Mouse (Mus musculus) MEL (cell line): ENCODE measurements around the gene Frmd5. TPM values are rescaled to one million over a fixed set of nuclear protein-coding genes. Genes with fewer than 3 reads are reported as not detected.

Experiments
- DNase-seq: peaks from one replicate; pipeline ENCODE4 v3.0.0; 2011; ENCODE audit warnings: low read depth, low spot score
- H3K27ac ChIP-seq: 2 replicates; pipeline ENCODE4 v1.5.1; 2012; ENCODE audit warnings: low read depth, mild to moderate bottlenecking, control low read depth, low read length, moderate library complexity; ENCODE audit not compliant: control insufficient read depth
- H3K27me3 ChIP-seq, 2 experiments: fragments of 150-350 bp in 1 of 2; sonication (generic) in 1 of 2; 2 replicates each; pipeline ENCODE4 v1.6.1; 2012; ENCODE audit warnings: low read length in 2 of 2, mild to moderate bottlenecking in 2 of 2, improper control_type of control experiment in 1 of 2, moderate library complexity in 1 of 2; ENCODE audit not compliant: insufficient read depth in 2 of 2, control insufficient read depth in 1 of 2
- H3K36me3 ChIP-seq, 2 experiments: 2 replicates each; pipeline ENCODE4 v1.6.1; 2012 to 2014; ENCODE audit warnings: low read length in 2 of 2, improper control_type of control experiment in 1 of 2, inconsistent platforms in 1 of 2, mild to moderate bottlenecking in 1 of 2; ENCODE audit not compliant: insufficient read depth in 2 of 2, control insufficient read depth in 1 of 2
- H3K4me1 ChIP-seq, 2 experiments: fragments of 150-350 bp in 1 of 2; sonication (generic) in 1 of 2; 2 replicates each; pipeline ENCODE4 v1.6.1; 2012; ENCODE audit warnings: low read length in 2 of 2, improper control_type of control experiment in 1 of 2, mild to moderate bottlenecking in 1 of 2; ENCODE audit not compliant: insufficient read depth in 2 of 2, control insufficient read depth in 1 of 2
- H3K4me3 ChIP-seq, 2 experiments: fragments of 150-350 bp in 1 of 2; sonication (generic) in 1 of 2; 2 replicates each; pipeline ENCODE4 v1.5.1; 2012; ENCODE audit warnings: low read depth in 2 of 2, low read length in 2 of 2, mild to moderate bottlenecking in 2 of 2, moderate library complexity in 2 of 2, control low read depth in 1 of 2, improper control_type of control experiment in 1 of 2; ENCODE audit not compliant: control insufficient read depth in 1 of 2, insufficient read depth in 1 of 2
- H3K79me2 ChIP-seq: 2 replicates; pipeline ENCODE4 v1.6.1; 2012; ENCODE audit warnings: mild to moderate bottlenecking, low read length, moderate library complexity; ENCODE audit not compliant: control insufficient read depth, poor library complexity, insufficient read depth
- H3K9ac ChIP-seq: 2 replicates; pipeline ENCODE4 v1.6.1; 2012; ENCODE audit warnings: low read depth, mild to moderate bottlenecking, control low read depth, low read length, moderate library complexity; ENCODE audit not compliant: control insufficient read depth, poor library complexity, severe bottlenecking
- H3K9me3 ChIP-seq: fragments of 150-350 bp; sonication (generic); replicated peaks from 2 replicates; pipeline ENCODE4 v1.6.1; 2012; ENCODE audit warnings: mild to moderate bottlenecking, low read length, improper control_type of control experiment, moderate library complexity; ENCODE audit not compliant: insufficient read depth
- BHLHE40 ChIP-seq: IDR thresholded peaks from 2 replicates; pipeline ENCODE4 v1.6.1; 2012; ENCODE audit warnings: low read depth, mild to moderate bottlenecking, inconsistent platforms, low read length, improper control_type of control experiment, borderline replicate concordance
- CHD1 ChIP-seq: IDR thresholded peaks from 2 replicates; pipeline ENCODE4 v1.6.1; 2012; ENCODE audit warnings: low read depth, mild to moderate bottlenecking, inconsistent platforms, low read length, improper control_type of control experiment
- CHD2 ChIP-seq: IDR thresholded peaks from 2 replicates; pipeline ENCODE4 v1.6.1; 2011; ENCODE audit warnings: low read length, improper control_type of control experiment
- CTCF ChIP-seq, 3 experiments: IDR thresholded peaks in 2 of 3; conservative IDR thresholded peaks in 1 of 3; 2 replicates each; pipeline ENCODE4 v1.5.1; 2011 to 2012; ENCODE audit warnings: low read length in 3 of 3, low read depth in 2 of 3, mild to moderate bottlenecking in 2 of 3, improper control_type of control experiment in 1 of 3, inconsistent platforms in 1 of 3, mixed read lengths in 1 of 3, moderate library complexity in 1 of 3; ENCODE audit not compliant: control insufficient read depth in 1 of 3, insufficient read depth in 1 of 3, poor library complexity in 1 of 3, severe bottlenecking in 1 of 3
- E2F4 ChIP-seq: IDR thresholded peaks from 2 replicates; pipeline ENCODE4 v1.6.1; 2011; ENCODE audit warnings: low read depth, low read length, improper control_type of control experiment, borderline replicate concordance
- EP300 ChIP-seq, 2 experiments: IDR thresholded peaks; 2 replicates each; pipeline ENCODE4 v1.6.1; 2011; ENCODE audit warnings: improper control_type of control experiment in 2 of 2, low read length in 2 of 2, low read depth in 1 of 2, mild to moderate bottlenecking in 1 of 2
- ETS1 ChIP-seq: IDR thresholded peaks from 2 replicates; pipeline ENCODE4 v1.6.1; 2012; ENCODE audit warnings: low read depth, mild to moderate bottlenecking, inconsistent platforms, low read length, improper control_type of control experiment, moderate library complexity
- GABPA ChIP-seq: IDR thresholded peaks from 2 replicates; pipeline ENCODE4 v1.6.1; 2012; ENCODE audit warnings: low read depth, mild to moderate bottlenecking, inconsistent platforms, low read length, improper control_type of control experiment, moderate library complexity
- GATA1 ChIP-seq: IDR thresholded peaks from 2 replicates; pipeline ENCODE4 v1.6.1; 2011; ENCODE audit warnings: low read depth, low read length, improper control_type of control experiment
- HCFC1 ChIP-seq: IDR thresholded peaks from 2 replicates; pipeline ENCODE4 v1.6.1; 2012; ENCODE audit warnings: low read depth, mild to moderate bottlenecking, inconsistent platforms, low read length, improper control_type of control experiment, moderate library complexity
- JUND ChIP-seq: IDR thresholded peaks from 2 replicates; pipeline ENCODE4 v1.6.1; 2011; ENCODE audit warnings: low read depth, mild to moderate bottlenecking, improper control_type of control experiment, low read length
- MAFK ChIP-seq: IDR thresholded peaks from 2 replicates; pipeline ENCODE4 v1.6.1; 2011; ENCODE audit warnings: low read depth, mild to moderate bottlenecking, low read length, improper control_type of control experiment, borderline replicate concordance
- MAX ChIP-seq: IDR thresholded peaks from 2 replicates; pipeline ENCODE4 v1.6.1; 2011; ENCODE audit warnings: low read length, improper control_type of control experiment
- MXI1 ChIP-seq: IDR thresholded peaks from 2 replicates; pipeline ENCODE4 v1.6.1; 2011; ENCODE audit warnings: mild to moderate bottlenecking, low read depth, low read length, improper control_type of control experiment
- MYB ChIP-seq: IDR thresholded peaks from 2 replicates; pipeline ENCODE4 v1.6.1; 2011; ENCODE audit warnings: mild to moderate bottlenecking, low read depth, low read length, improper control_type of control experiment
- MYC ChIP-seq: IDR thresholded peaks from 2 replicates; pipeline ENCODE4 v1.6.1; 2011; ENCODE audit warnings: low read depth, mild to moderate bottlenecking, low read length, improper control_type of control experiment, moderate library complexity
- NELFE ChIP-seq: IDR thresholded peaks from 2 replicates; pipeline ENCODE4 v1.6.1; 2011; ENCODE audit warnings: low read depth, low read length, improper control_type of control experiment
- NRF1 ChIP-seq: IDR thresholded peaks from 2 replicates; pipeline ENCODE4 v1.6.1; 2014; ENCODE audit warnings: low read depth, mild to moderate bottlenecking, inconsistent platforms, low read length, improper control_type of control experiment, moderate library complexity; ENCODE audit not compliant: poor library complexity, insufficient read depth, severe bottlenecking
- POLR2A ChIP-seq, 2 experiments: IDR thresholded peaks; 2 replicates each; pipeline ENCODE4 v1.6.1; 2011 to 2012; ENCODE audit warnings: low read length in 2 of 2, mild to moderate bottlenecking in 2 of 2, control low read depth in 1 of 2, improper control_type of control experiment in 1 of 2, low read depth in 1 of 2, moderate library complexity in 1 of 2; ENCODE audit not compliant: control insufficient read depth in 1 of 2, insufficient read depth in 1 of 2, poor library complexity in 1 of 2
- POLR2AphosphoS2 ChIP-seq: IDR thresholded peaks from 2 replicates; pipeline ENCODE4 v1.6.1; 2011; ENCODE audit warnings: low read length, improper control_type of control experiment
- POLR2AphosphoS5 ChIP-seq: IDR thresholded peaks from 2 replicates; pipeline ENCODE4 v1.6.1; 2012; ENCODE audit warnings: low read depth, borderline replicate concordance, mild to moderate bottlenecking, inconsistent platforms, low read length, moderate library complexity, mixed read lengths
- RAD21 ChIP-seq: IDR thresholded peaks from 2 replicates; pipeline ENCODE4 v1.6.1; 2011; ENCODE audit warnings: mild to moderate bottlenecking, low read depth, low read length, improper control_type of control experiment
- TAL1 ChIP-seq: IDR thresholded peaks from 2 replicates; pipeline ENCODE4 v1.6.1; 2012; ENCODE audit warnings: mild to moderate bottlenecking, inconsistent platforms, low read length, moderate library complexity, mixed read lengths
- TBP ChIP-seq: IDR thresholded peaks from 2 replicates; pipeline ENCODE4 v1.8.0; 2011; ENCODE audit warnings: low read depth, low read length, improper control_type of control experiment
- TCF12 ChIP-seq: IDR thresholded peaks from 2 replicates; pipeline ENCODE4 v1.6.1; 2014; ENCODE audit warnings: low read depth, mild to moderate bottlenecking, inconsistent platforms, low read length, improper control_type of control experiment, moderate library complexity
- UBTF ChIP-seq: IDR thresholded peaks from 2 replicates; pipeline ENCODE4 v1.6.1; 2012; ENCODE audit warnings: low read depth, mild to moderate bottlenecking, inconsistent platforms, low read length, improper control_type of control experiment, moderate library complexity, borderline replicate concordance; ENCODE audit not compliant: insufficient read depth
- USF1 ChIP-seq: IDR thresholded peaks from 2 replicates; pipeline ENCODE4 v1.6.1; 2014; ENCODE audit warnings: low read depth, mild to moderate bottlenecking, inconsistent platforms, low read length, improper control_type of control experiment, moderate library complexity
- ZC3H11A ChIP-seq: IDR thresholded peaks from 2 replicates; pipeline ENCODE4 v1.6.1; 2012; ENCODE audit warnings: low read depth, mild to moderate bottlenecking, inconsistent platforms, low read length, improper control_type of control experiment
- polyA plus RNA-seq, 2 experiments: library from polyadenylated mRNA; stranded (reverse) in 1 of 2; unstranded in 1 of 2; fragments of >175 nt in 1 of 2; fragments of >200 nt in 1 of 2; gene quantifications; 2 replicates each; pipeline versions ENCODE4 v1.2.1 to v1.2.4; 2012; ENCODE audit warnings: low replicate concordance in 2 of 2, low read depth in 1 of 2; ENCODE audit not compliant: insufficient read length in 2 of 2, insufficient read depth in 1 of 2, missing spikeins in 1 of 2
- total RNA-seq: library from RNA; depleted of rRNA; stranded (reverse); fragments of 300-350 nt; gene quantifications from 2 replicates; pipeline ENCODE4 v1.2.3, GENCODE M21; 2012

Frmd5 gene
- total and polyA plus RNA-seq, 3 experiments = 0.04 to 0.15 TPM; not detected in 1

GRCm38 (mm10) chr2:121717133-121717532 is 89.8 kb downstream of the Frmd5 start:
- H3K9me3 ChIP-seq = no peaks in the 10 kb centered on the region
- no peaks in the 10 kb centered on the region for H3K36me3 ChIP-seq
- H3K27ac ChIP-seq = no peak overlapping the region
- H3K4me3 ChIP-seq = no peak overlapping the region
- H3K79me2 ChIP-seq = no peaks in the 10 kb centered on the region
- H3K4me1 ChIP-seq = no peaks in the 10 kb centered on the region
- TF ChIP-seq POLR2AphosphoS2 = no peak
- TF ChIP-seq POLR2AphosphoS5 = no peak
- TF ChIP-seq EP300 (IDR thresholded peaks at IDR 0.05; ENCODE audit: low read depth in 1 of 2, low read length in 2 of 2) = no peak
- TF ChIP-seq HCFC1 = no peak
- TF ChIP-seq BHLHE40 = no peak
- no peak for TF ChIP-seq JUND
- TF ChIP-seq ETS1 = no peak
- TF ChIP-seq MAFK = no peak
- no peak for TF ChIP-seq POLR2A (IDR thresholded peaks at IDR 0.05; ENCODE audit: control insufficient read depth in 1 of 2, insufficient read depth in 1 of 2, low read depth in 1 of 2, low read length in 2 of 2, poor library complexity in 1 of 2)
- no peak for TF ChIP-seq CHD2
- no peak for TF ChIP-seq MYC
- no peak for TF ChIP-seq NRF1
- TF ChIP-seq GATA1 = no peak
- no peak for TF ChIP-seq USF1
- TF ChIP-seq E2F4 = no peak
- no peak for TF ChIP-seq UBTF
- TF ChIP-seq NELFE = no peak
- no peak for TF ChIP-seq MYB
- no peak for TF ChIP-seq CHD1
- DNase-seq = no peak
- no peaks in the 10 kb centered on the region; a peak in 1 of 4 replicates for H3K27me3 ChIP-seq
- no peak overlapping the region for H3K9ac ChIP-seq

- no peaks in the 10 kb centered on the region for H3K4me1 ChIP-seq
- TF ChIP-seq CHD1 (no peak), JUND (no peak), TAL1 (no peak), ZC3H11A (no peak), MXI1 (no peak), GABPA (no peak), MAX (no peak), CTCF (IDR thresholded peaks at IDR 0.05 in 2 of 3, conservative IDR thresholded peaks at IDR 0.05 in 1 of 3; ENCODE audit: control insufficient read depth in 1 of 3, insufficient read depth in 1 of 3, low read depth in 2 of 3, low read length in 3 of 3, poor library complexity in 1 of 3, severe bottlenecking in 1 of 3) (no peak), POLR2A (IDR thresholded peaks at IDR 0.05; ENCODE audit: control insufficient read depth in 1 of 2, insufficient read depth in 1 of 2, low read depth in 1 of 2, low read length in 2 of 2, poor library complexity in 1 of 2) (no peak), RAD21 (no peak), MYC (no peak), TCF12 (no peak), CHD2 (no peak), TBP (no peak)
- H3K9me3 ChIP-seq = no peaks in the 10 kb centered on the region
- peaks cover 2 to 3% of the 10 kb centered on the region in 2 experiments; a peak in 2 of 4 replicates for H3K27me3 ChIP-seq
- H3K4me3 ChIP-seq = no peak overlapping the region
- no peaks in the 10 kb centered on the region for H3K36me3 ChIP-seq
- H3K27ac ChIP-seq = no peak overlapping the region
- H3K9ac ChIP-seq = no peak overlapping the region
- H3K79me2 ChIP-seq = no peaks in the 10 kb centered on the region
- DNase-seq = no peak
Measured at GRCm38 (mm10) chr2:121713567-121713966, 93.3 kb downstream of the Frmd5 start.
